In the genomic region with DNA sequence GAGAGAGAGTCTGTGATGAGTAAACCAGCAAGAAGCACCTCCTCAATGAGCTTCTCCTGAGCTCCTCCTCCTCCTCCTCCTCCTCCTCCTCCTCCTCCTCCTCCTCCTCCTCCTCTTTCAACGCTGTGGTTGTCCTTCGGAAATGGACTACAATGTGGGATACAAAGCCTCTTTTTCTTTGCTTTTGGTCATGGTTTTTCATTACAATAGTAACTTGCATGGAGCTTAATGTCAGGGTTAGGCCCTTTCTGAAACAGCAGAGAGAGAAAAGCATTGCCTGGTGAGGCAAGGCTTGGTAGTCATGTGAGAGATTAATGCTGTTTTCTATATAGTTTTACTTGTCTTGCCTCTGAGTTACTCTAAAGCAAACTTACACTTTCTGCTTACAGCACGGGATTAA, we compare ENCODE assay signal across 19 mouse cellular contexts.
DNase-seq lines count a peak whose midpoint lies in the region; ATAC-seq lines count a peak whose summit lies in the region.
"Had no signal": no experiment of that assay in that cellular context is flagged by ENCODE, and none has a peak within 500 bp of the region (broad histone marks: within the 10 kb centered on the region; RNA-seq: fewer than 3 reads in every experiment).

No protein-coding gene starts in this region.

- H3K4me1 ChIP-seq in midbrain, embryonic 11.5 days (ENCODE audit: control insufficient read depth, insufficient read depth, low read length), result no peaks in the 10 kb centered on the region
- H3K4me1 ChIP-seq in midbrain, embryonic 10.5 days, result no peaks in the 10 kb centered on the region
- H3K4me1 ChIP-seq in midbrain, embryonic 12.5 days, result no peaks in the 10 kb centered on the region
- H3K4me1 ChIP-seq in midbrain, embryonic 14.5 days (ENCODE audit: control insufficient read depth, insufficient read depth, low read length), result no peaks in the 10 kb centered on the region

- no peaks in the 10 kb centered on the region for H3K9me3 ChIP-seq in midbrain, embryonic 11.5 days (ENCODE audit: control insufficient read depth, low read length)
- H3K9me3 ChIP-seq in midbrain, embryonic 10.5 days (replicated peaks), result no peaks in the 10 kb centered on the region
- H3K9me3 ChIP-seq in midbrain, embryonic 12.5 days, result no peaks in the 10 kb centered on the region
- no peaks in the 10 kb centered on the region for H3K9me3 ChIP-seq in midbrain, embryonic 14.5 days (ENCODE audit: control insufficient read depth, low read length)
- H3K9me3 ChIP-seq: G1E had no signal

- H3K4me2 ChIP-seq in midbrain, embryonic 11.5 days, result no peak overlapping the region
- no peak overlapping the region for H3K4me2 ChIP-seq in midbrain, embryonic 12.5 days (replicated peaks)
- no peak overlapping the region for H3K4me2 ChIP-seq in midbrain, embryonic 14.5 days (ENCODE audit: low read length)

- no peaks in the 10 kb centered on the region for H3K36me3 ChIP-seq in midbrain, embryonic 11.5 days (ENCODE audit: control insufficient read depth, insufficient read depth, low read length)
- H3K36me3 ChIP-seq in midbrain, embryonic 10.5 days, result no peaks in the 10 kb centered on the region
- no peaks in the 10 kb centered on the region for H3K36me3 ChIP-seq in midbrain, embryonic 12.5 days
- no peaks in the 10 kb centered on the region for H3K36me3 ChIP-seq in midbrain, embryonic 14.5 days (ENCODE audit: control insufficient read depth, insufficient read depth, low read length)
- H3K36me3 ChIP-seq: G1E had no signal

- peak; percentile 57; the same call in 1 of the 2 replicates for ATAC-seq in midbrain, embryonic 11.5 days (ENCODE audit: low FRiP score)
- ATAC-seq in midbrain, embryonic 12.5 days (ENCODE audit: low FRiP score, low read depth), result peak; percentile 52; the same call in 1 of the 2 replicates
- ATAC-seq in midbrain, embryonic 14.5 days (ENCODE audit: low FRiP score, low TSS enrichment), result no peak
- ATAC-seq: activated CD4-positive, CD25-positive, alpha-beta regulatory T cell, adult 4 months; CD4-positive, CD25-positive, alpha-beta regulatory T cell, adult 4 months; Patski had no signal

- WGBS in midbrain, embryonic 11.5 days, result 38% methylated on average over 1 of the region's 3 CpGs
- 57% methylated on average over 1 of the region's 3 CpGs for WGBS in midbrain, embryonic 10.5 days
- 55% methylated on average over 1 of the region's 3 CpGs for WGBS in midbrain, embryonic 12.5 days
- WGBS in midbrain, embryonic 14.5 days, result 8% methylated on average over 2 of the region's 3 CpGs

- H3K27ac ChIP-seq in midbrain, embryonic 11.5 days (ENCODE audit: low read depth, low read length), result no peak overlapping the region
- no peak overlapping the region for H3K27ac ChIP-seq in midbrain, embryonic 10.5 days (replicated peaks)
- H3K27ac ChIP-seq in midbrain, embryonic 12.5 days (replicated peaks), result no peak overlapping the region
- no peak overlapping the region for H3K27ac ChIP-seq in midbrain, embryonic 14.5 days (replicated peaks; ENCODE audit: low read depth, low read length)

- H3K4me3 ChIP-seq in midbrain, embryonic 11.5 days (ENCODE audit: low read depth, low read length), result no peak overlapping the region
- no peak overlapping the region for H3K4me3 ChIP-seq in midbrain, embryonic 10.5 days
- no peak overlapping the region for H3K4me3 ChIP-seq in midbrain, embryonic 12.5 days
- no peak overlapping the region for H3K4me3 ChIP-seq in midbrain, embryonic 14.5 days (replicated peaks; ENCODE audit: low read depth, low read length)

- no peak overlapping the region for H3K9ac ChIP-seq in midbrain, embryonic 11.5 days (ENCODE audit: low read length)
- no peak overlapping the region for H3K9ac ChIP-seq in midbrain, embryonic 12.5 days (replicated peaks)
- H3K9ac ChIP-seq in midbrain, embryonic 14.5 days (replicated peaks; ENCODE audit: low read length), result no peak overlapping the region

- H3K27me3 ChIP-seq in midbrain, embryonic 11.5 days (ENCODE audit: control insufficient read depth, insufficient read depth, low read length), result no peaks in the 10 kb centered on the region
- peaks cover 5% of the 10 kb centered on the region; the same call in 1 of the 2 replicates for H3K27me3 ChIP-seq in midbrain, embryonic 10.5 days (ENCODE audit: low read depth, poor library complexity, severe bottlenecking)
- peaks cover 3% of the 10 kb centered on the region; the same call in 1 of the 2 replicates for H3K27me3 ChIP-seq in midbrain, embryonic 12.5 days
- no peaks in the 10 kb centered on the region for H3K27me3 ChIP-seq in midbrain, embryonic 14.5 days (ENCODE audit: control insufficient read depth, insufficient read depth, low read length)
- H3K27me3 ChIP-seq: CH12.LX, Patski had no signal

- no peak for DNase-seq in midbrain, embryonic 11.5 days (ENCODE audit: low spot score, missing footprints)
- DNase-seq in midbrain, embryonic 10.5 days (ENCODE audit: low spot score), result no peak
- DNase-seq in midbrain, embryonic 14.5 days, result no peak
- DNase-seq: adrenal gland, adult 2 months; adrenal gland, adult 8-10 months; adrenal gland, postnatal 10 days; adrenal gland, postnatal 14 days; adrenal gland, postnatal 25 days; adrenal gland, postnatal 36 days; B cell, adult 2 months; cerebellum, adult 11 months; cerebellum, adult 11-12 months; cerebellum, adult 18-20 months had no signal
